24 mouse cellular contexts compared by ENCODE assay signal in the genomic region with DNA sequence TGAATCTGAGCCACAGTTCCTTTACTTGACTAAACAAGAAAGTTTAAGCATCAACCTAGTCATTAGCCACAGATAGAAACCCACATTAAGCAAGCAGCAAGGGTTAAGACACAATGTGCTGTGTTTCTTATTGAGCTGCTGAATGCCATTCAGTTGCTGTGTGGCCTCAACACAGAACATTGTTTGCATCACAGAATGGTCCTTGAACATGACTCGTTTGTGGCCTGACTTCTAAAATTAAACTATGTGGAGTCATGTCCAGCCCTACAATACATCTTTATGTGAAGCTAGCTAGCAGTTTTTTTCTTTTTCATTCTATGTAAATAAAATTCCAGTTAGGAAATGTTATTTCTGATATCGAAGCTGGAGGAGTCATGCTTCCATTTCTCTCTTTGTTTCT. TPM values are rescaled to one million over a fixed set of nuclear protein-coding genes. Genes with fewer than 3 reads are reported as not detected.
DNase-seq lines count a peak whose midpoint lies in the region; ATAC-seq and TF ChIP-seq lines count a peak whose summit lies in the region.
"Had no signal": no experiment of that assay in that cellular context is flagged by ENCODE, and none has a peak within 500 bp of the region (broad histone marks: within the 10 kb centered on the region; RNA-seq: fewer than 3 reads in every experiment).

No protein-coding gene starts in this region.

- no peak overlapping the region for H3K4me3 ChIP-seq in kidney, adult 2 months (ENCODE audit: insufficient read depth, low read depth, low read length)
- H3K4me3 ChIP-seq in liver, adult 2 months (ENCODE audit: insufficient read depth, low read depth, low read length), result no peak overlapping the region
- H3K4me3 ChIP-seq in liver, embryonic 12.5 days, result no peak overlapping the region
- H3K4me3 ChIP-seq: embryonic facial prominence, embryonic 12.5 days; heart, embryonic 10.5 days; hindbrain, embryonic 12.5 days had no signal

- no peak for TF ChIP-seq POLR2A in kidney, adult 2 months (IDR thresholded peaks at IDR 0.05; ENCODE audit: low read depth, low read length)
- TF ChIP-seq POLR2A in liver, adult 2 months (IDR thresholded peaks at IDR 0.05; ENCODE audit: extremely low read depth, insufficient read depth, low read length), result no peak

- no peak overlapping the region for H3K9ac ChIP-seq in liver, adult 2 months (ENCODE audit: low read depth, low read length)
- no peak overlapping the region for H3K9ac ChIP-seq in liver, embryonic 12.5 days
- H3K9ac ChIP-seq: embryonic facial prominence, embryonic 12.5 days; hindbrain, embryonic 12.5 days had no signal

- ATAC-seq in liver, embryonic 12.5 days, result no peak
- ATAC-seq: activated CD4-positive, CD25-positive, alpha-beta regulatory T cell, adult 4 months; CD4-positive, CD25-positive, alpha-beta regulatory T cell, adult 4 months; forebrain, embryonic 16.5 days; hindbrain, embryonic 16.5 days; inflammation-experienced regulatory T-cells, adult 6 months; Patski had no signal

- H3K4me1 ChIP-seq in kidney, adult 2 months (ENCODE audit: control insufficient read depth, insufficient read depth, low read length), result peaks cover 19% of the 10 kb centered on the region
- peaks cover 24% of the 10 kb centered on the region for H3K4me1 ChIP-seq in liver, adult 2 months (ENCODE audit: control insufficient read depth, insufficient read depth, low read length)
- no peaks in the 10 kb centered on the region for H3K4me1 ChIP-seq in liver, embryonic 12.5 days
- H3K4me1 ChIP-seq: embryonic facial prominence, embryonic 12.5 days; heart, embryonic 10.5 days; hindbrain, embryonic 12.5 days had no signal

- H3K27ac ChIP-seq in kidney, adult 2 months (ENCODE audit: insufficient read depth, low read depth, low read length), result peak overlapping the region; percentile 16; the same call in 1 of the 2 replicates
- H3K27ac ChIP-seq in liver, adult 2 months (replicated peaks; ENCODE audit: insufficient read depth, low read depth, low read length), result peak overlapping the region; percentile 84
- H3K27ac ChIP-seq in liver, embryonic 12.5 days, result no peak overlapping the region
- H3K27ac ChIP-seq: embryonic facial prominence, embryonic 12.5 days; heart, embryonic 10.5 days; hindbrain, embryonic 12.5 days had no signal

- peaks cover 15% of the 10 kb centered on the region; the same call in 1 of the 2 replicates for H3K79me2 ChIP-seq in liver, adult 2 months (ENCODE audit: control insufficient read depth, insufficient read depth, low read length)

- WGBS in kidney, adult 2 months, result 60% methylated on average over 2 of the region's 2 CpGs
- WGBS in liver, adult 2 months, result 24% methylated on average over 2 of the region's 2 CpGs
- WGBS in liver, embryonic 12.5 days (ENCODE audit: insufficient replicate concordance), result 63% methylated on average over 2 of the region's 2 CpGs

- H3K36me3 ChIP-seq in kidney, adult 2 months (ENCODE audit: control insufficient read depth, insufficient read depth, low read length), result peaks cover 7% of the 10 kb centered on the region
- peaks cover 11% of the 10 kb centered on the region for H3K36me3 ChIP-seq in liver, adult 2 months (ENCODE audit: control insufficient read depth, insufficient read depth, low read length)
- H3K36me3 ChIP-seq in liver, embryonic 12.5 days, result no peaks in the 10 kb centered on the region
- H3K36me3 ChIP-seq: embryonic facial prominence, embryonic 12.5 days; G1E; heart, embryonic 10.5 days; hindbrain, embryonic 12.5 days had no signal

- no peaks in the 10 kb centered on the region for H3K27me3 ChIP-seq in kidney, adult 2 months (replicated peaks; ENCODE audit: control insufficient read depth, insufficient read depth, low read length)
- no peaks in the 10 kb centered on the region for H3K27me3 ChIP-seq in liver, adult 2 months (ENCODE audit: control insufficient read depth, insufficient read depth, low read length)
- no peaks in the 10 kb centered on the region for H3K27me3 ChIP-seq in liver, embryonic 12.5 days (replicated peaks)
- H3K27me3 ChIP-seq: embryonic facial prominence, embryonic 12.5 days; hindbrain, embryonic 12.5 days; Patski had no signal

- no peak for TF ChIP-seq CTCF in kidney, adult 2 months (conservative IDR thresholded peaks at IDR 0.05; ENCODE audit: insufficient read depth, insufficient read length, low read depth, low read length)
- no peak for TF ChIP-seq CTCF in liver, adult 2 months (IDR thresholded peaks at IDR 0.05; ENCODE audit: low read depth, low read length)

- H3K9me3 ChIP-seq in liver, embryonic 12.5 days (replicated peaks), result no peaks in the 10 kb centered on the region
- H3K9me3 ChIP-seq: embryonic facial prominence, embryonic 12.5 days; G1E; heart, embryonic 10.5 days; hindbrain, embryonic 12.5 days had no signal

- no peak overlapping the region for H3K4me2 ChIP-seq in liver, embryonic 12.5 days
- H3K4me2 ChIP-seq: embryonic facial prominence, embryonic 12.5 days; hindbrain, embryonic 12.5 days had no signal

- no peak for DNase-seq in kidney, adult 2 months
- no peak for DNase-seq in kidney, adult 8-10 months
- no peak for DNase-seq in liver, adult 2 months (ENCODE audit: extremely low read depth, low read depth, low spot score)
- DNase-seq in NIH3T3 (ENCODE audit: low read depth), result peak; percentile 52
- no peak for DNase-seq in layer of hippocampus, adult 8-10 months (ENCODE audit: low spot score in 2 of 2)
- DNase-seq: adrenal gland, postnatal 25 days; B cell, adult 2 months; cerebellum, adult 2 months; cerebellum, postnatal 25 days; gastrocnemius, postnatal 36 days; heart, adult 11 months; heart, postnatal 10 days; heart, postnatal 4 days had no signal

RNA-seq across cellular contexts. Expression of a gene that starts 27.2 kb away (rescaled TPM):
- polyA plus RNA-seq in kidney, adult 2 months (2012; rRNA removed), result 31.1 and 36.6 TPM in 2 replicates
- total RNA-seq in liver, adult 2 months (2014; rRNA removed), result 67.7 and 72.0 TPM in 2 replicates
- 13.5 and 13.9 TPM in 2 replicates for polyA plus RNA-seq in liver, adult 2 months (2012; rRNA removed)
- 6.0 and 6.1 TPM in 2 replicates for polyA plus RNA-seq in liver, embryonic 12.5 days (2016; fragmentation: Nextera tagmentation; extraction: Ambion mirVana)
- total RNA-seq in layer of hippocampus, adult 8-10 months (2022), result 1 to 10 TPM; 2.9 to 5.3 (median 4.5) TPM
- polyA plus RNA-seq: activated CD4-positive, CD25-positive, alpha-beta regulatory T cell, adult 4 months; G1E had no signal
